24 mouse cellular contexts compared by ENCODE assay signal in genomic region chr10:76645686-76646085, GRCm38 (mm10).
"Had no signal": no experiment of that assay in that cellular context is flagged by ENCODE, and none has a peak within 500 bp of the region (broad histone marks: within the 10 kb centered on the region; RNA-seq: fewer than 3 reads in every experiment).

No protein-coding gene starts in this region.

- H3K27ac ChIP-seq: gastrocnemius, adult 2 months; heart, adult 2 months; hindbrain, embryonic 10.5 days; hindbrain, embryonic 13.5 days; hindbrain, embryonic 15.5 days; hindbrain, postnatal 0 days; kidney, postnatal 0 days; limb, embryonic 13.5 days; limb, embryonic 15.5 days; liver, embryonic 12.5 days; liver, embryonic 14.5 days had no signal

- H3K4me2 ChIP-seq: heart, embryonic 12.5 days; hindbrain, embryonic 13.5 days; hindbrain, embryonic 15.5 days; intestine, embryonic 15.5 days; limb, embryonic 13.5 days; limb, embryonic 15.5 days; liver, embryonic 12.5 days had no signal

- H3K9me3 ChIP-seq: heart, embryonic 12.5 days; hindbrain, embryonic 10.5 days; hindbrain, embryonic 13.5 days; hindbrain, embryonic 15.5 days; intestine, embryonic 15.5 days; limb, embryonic 13.5 days; limb, embryonic 15.5 days; liver, embryonic 12.5 days had no signal

- DNase-seq: gastrocnemius, adult 2 months; gastrocnemius, postnatal 10 days; gastrocnemius, postnatal 25 days; heart, postnatal 10 days; heart, postnatal 4 days; kidney, adult 11 months; kidney, adult 8-10 months; kidney, postnatal 14 days; kidney, postnatal 36 days; layer of hippocampus, adult 9-11 months; layer of hippocampus, postnatal 36 days; left cerebral cortex, postnatal 4 days had no signal

- H3K4me3 ChIP-seq: gastrocnemius, adult 2 months; heart, adult 2 months; heart, embryonic 12.5 days; hindbrain, embryonic 10.5 days; hindbrain, embryonic 13.5 days; hindbrain, embryonic 15.5 days; intestine, embryonic 15.5 days; limb, embryonic 13.5 days; limb, embryonic 15.5 days; liver, embryonic 12.5 days had no signal

- H3K4me1 ChIP-seq: hindbrain, embryonic 13.5 days; hindbrain, embryonic 15.5 days; liver, embryonic 12.5 days had no signal

- H3K9ac ChIP-seq: heart, embryonic 12.5 days; hindbrain, embryonic 13.5 days; hindbrain, embryonic 15.5 days; intestine, embryonic 15.5 days; limb, embryonic 13.5 days; limb, embryonic 15.5 days; liver, embryonic 12.5 days; liver, embryonic 14.5 days had no signal

- H3K27me3 ChIP-seq: heart, embryonic 12.5 days; hindbrain, embryonic 13.5 days; hindbrain, embryonic 15.5 days; intestine, embryonic 15.5 days; limb, embryonic 13.5 days; limb, embryonic 15.5 days; liver, embryonic 12.5 days had no signal

- ATAC-seq: hindbrain, postnatal 0 days; intestine, embryonic 15.5 days; liver, embryonic 12.5 days had no signal

- H3K36me3 ChIP-seq: heart, embryonic 12.5 days; hindbrain, embryonic 10.5 days; hindbrain, embryonic 13.5 days; hindbrain, embryonic 15.5 days; intestine, embryonic 15.5 days; limb, embryonic 13.5 days; limb, embryonic 15.5 days; liver, embryonic 12.5 days had no signal
